Mouse (Mus musculus) spleen, postnatal 10 days (tissue): ENCODE data around the gene Plekhg5.

Experiments
- DNase-seq, 2 experiments: peaks; one replicate each; pipeline ENCODE4 v3.0.0; 2021 to 2022; ENCODE audit warnings: low spot score in 2 of 2

Gene Plekhg5

DNA sequence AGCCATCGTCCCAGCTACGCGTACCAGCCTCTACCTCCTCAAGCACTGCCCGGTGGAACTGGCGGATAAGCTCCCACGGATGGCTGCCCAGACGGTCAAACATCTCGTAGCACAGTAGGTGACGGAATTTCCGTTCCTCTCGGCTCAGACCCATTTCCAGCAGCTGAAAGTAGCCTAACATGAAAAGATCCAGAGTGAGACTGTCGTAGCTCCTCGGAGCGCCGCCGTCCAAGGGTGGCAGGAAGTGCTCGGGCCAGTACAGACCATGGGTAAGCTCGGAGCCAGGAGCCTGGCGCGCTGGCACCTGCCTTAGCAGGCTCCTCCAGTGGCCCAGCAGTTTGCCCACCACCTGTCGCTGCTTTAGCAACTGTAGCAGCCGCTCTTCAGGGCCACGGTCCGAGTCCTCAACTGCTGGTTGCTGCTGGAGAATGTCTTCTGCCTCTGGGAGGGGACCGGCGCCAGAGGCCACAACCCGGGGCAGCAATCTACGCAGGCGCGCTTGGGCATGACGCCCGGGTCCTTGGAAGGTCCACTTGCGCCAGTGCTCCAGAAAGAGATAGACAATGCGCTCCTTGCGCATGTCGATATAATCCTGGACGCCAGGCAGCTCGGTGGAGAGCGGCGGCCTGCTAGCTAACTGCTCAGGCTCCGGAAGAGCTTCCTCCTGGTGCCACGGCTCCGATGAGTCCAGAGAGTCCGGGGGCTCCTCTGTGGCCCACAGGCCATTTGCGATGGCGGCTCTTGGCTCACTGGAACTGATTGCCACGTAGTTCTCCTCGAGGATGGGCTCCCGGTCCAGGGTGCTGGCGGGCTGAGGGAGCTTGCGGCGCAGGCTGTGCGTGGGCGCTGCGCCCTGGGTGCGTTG lies 53.1 kb downstream of the Plekhg5 start:
- no peak for DNase-seq

DNA sequence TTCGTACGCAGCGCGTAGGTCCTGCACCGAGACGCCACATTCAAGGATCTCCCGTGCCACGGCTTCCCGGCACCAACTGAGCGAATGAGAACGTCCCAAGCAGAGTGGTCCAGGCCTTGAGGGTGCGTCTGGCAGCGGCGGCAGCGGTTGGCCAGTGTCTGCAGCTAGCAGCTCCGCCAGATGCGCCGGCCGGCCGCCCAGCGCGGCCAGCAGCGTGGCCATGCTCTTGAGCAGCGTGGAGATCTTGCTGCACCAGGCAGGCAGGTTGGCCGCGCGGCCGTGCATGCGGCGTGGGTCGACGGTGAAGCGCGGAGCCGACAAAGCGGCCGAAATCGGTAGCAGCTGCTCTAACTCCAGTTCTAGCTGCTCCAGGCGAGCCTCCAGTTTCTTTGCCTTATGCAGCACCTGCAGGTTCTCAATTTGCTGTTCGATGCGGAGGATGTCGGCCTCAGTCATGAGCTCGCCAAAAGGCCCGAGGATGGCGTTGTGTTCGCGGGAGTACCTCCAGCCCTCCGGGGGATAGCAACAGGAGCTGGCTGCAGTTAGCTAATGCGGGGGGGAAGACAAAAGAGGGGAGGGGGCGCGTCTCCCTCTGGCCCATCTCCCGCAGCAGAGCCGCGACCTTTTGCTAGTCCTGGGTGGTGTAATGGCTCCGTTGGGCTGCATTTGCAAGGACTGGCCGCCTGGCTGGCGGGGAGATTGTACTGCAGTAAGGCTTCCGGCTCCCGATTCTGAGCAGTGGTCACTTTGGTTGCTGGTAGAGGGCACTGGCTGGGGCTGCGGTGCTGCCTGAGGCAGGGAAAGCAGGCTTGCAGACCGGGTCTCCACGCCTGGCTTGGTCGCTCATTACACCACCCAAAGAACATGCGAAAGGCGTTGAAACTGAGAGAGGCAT lies 54.0 kb downstream of the Plekhg5 start:
- DNase-seq, result no peak

GRCm38 (mm10) chr4:152127884-152128283 lies 55.6 kb downstream of the Plekhg5 start:
- DNase-seq, result no peak

DNA sequence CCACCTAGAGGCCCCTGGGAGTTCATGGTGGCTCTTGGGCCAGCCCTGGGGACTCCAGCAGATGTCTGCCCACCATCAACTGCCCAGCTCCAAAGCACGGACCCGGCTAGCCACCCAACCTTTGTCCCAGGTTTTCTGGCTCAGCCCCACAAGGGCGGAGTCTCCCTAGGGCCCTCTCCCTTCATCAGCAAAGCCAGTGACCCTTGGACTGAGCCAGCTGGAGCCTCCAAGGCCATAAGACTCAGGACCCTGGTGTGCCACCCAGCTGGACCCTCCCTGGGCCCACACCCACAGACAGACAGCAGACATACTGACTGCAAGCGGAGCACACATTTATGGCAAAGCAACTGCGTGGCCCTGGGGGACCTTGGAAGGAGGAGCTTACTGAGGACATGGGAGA lies 56.5 kb downstream of the Plekhg5 start:
- no peak for DNase-seq

DNA sequence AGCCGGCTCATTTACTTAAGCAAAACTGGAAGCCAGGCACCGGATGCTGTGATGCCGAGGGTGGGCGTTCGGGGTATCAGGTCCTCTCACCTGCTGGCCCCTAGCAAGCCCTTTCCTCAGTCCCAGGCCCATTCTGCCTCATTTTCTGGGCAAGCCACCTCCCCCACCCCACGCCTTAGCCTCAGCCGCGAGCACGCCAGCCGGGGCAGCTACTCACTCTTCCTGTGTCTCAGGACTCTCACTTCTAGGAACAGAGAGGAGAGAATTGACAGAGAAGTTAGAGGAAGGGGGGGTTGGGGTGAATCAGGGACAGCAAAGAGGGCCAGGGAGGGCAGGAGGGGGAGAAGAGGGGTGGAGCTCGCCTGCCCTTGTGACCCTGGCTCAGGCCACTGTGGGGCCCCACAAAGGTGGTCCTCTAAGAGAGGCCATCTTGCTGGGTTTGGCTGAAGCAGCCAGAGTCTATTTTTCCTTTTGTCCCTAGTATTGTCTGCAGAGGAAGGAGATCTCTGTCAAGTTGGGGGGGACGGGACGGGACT lies 57.2 kb downstream of the Plekhg5 start:
- no peak for DNase-seq

DNA sequence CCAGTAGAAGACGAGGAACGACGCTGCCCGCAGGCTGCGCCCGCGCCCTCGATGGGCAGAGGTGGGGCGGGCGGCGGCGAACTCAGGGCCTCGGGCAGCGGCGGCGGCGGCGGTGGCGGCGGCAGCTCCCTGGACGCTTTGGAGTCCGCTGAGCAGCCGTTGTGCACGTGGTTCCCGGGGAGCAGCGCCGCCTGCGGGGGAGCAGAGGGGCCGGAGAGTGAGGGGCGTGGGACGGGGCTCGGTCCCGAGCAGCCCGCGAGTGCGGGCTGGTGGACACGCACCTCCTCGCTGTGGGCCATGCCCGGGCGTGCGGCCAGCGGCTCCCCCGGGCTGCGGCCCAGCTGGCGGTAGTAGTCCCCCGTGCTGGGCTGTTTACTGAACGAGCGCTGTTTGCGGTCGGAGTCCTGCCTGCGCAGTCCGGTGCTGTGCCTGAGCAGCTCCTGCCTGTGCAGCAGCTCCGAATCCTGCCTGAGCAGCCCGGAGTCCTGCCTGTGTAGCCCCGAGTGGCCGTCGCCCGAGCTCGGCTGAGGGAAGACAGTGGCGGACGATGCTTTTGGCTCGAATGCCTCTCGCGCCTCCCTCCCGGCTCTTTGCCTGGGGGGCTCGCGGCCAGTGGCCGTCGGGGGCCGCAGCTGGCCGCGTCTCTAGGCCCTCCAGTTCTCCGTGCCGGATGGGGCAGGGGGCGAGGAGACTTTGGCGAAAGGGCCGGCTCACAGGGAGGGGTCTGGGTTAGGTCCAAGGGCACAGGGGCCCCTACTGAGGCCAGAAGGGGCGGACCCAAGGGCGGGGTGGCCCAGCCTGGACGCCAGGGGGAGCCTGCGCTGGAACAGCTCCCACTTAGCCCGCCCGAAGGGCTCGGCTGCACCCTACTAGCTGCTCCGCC lies 58.7 kb downstream of the Plekhg5 start:
- peak in 1 of 2 experiments; percentile 72 for DNase-seq

DNA sequence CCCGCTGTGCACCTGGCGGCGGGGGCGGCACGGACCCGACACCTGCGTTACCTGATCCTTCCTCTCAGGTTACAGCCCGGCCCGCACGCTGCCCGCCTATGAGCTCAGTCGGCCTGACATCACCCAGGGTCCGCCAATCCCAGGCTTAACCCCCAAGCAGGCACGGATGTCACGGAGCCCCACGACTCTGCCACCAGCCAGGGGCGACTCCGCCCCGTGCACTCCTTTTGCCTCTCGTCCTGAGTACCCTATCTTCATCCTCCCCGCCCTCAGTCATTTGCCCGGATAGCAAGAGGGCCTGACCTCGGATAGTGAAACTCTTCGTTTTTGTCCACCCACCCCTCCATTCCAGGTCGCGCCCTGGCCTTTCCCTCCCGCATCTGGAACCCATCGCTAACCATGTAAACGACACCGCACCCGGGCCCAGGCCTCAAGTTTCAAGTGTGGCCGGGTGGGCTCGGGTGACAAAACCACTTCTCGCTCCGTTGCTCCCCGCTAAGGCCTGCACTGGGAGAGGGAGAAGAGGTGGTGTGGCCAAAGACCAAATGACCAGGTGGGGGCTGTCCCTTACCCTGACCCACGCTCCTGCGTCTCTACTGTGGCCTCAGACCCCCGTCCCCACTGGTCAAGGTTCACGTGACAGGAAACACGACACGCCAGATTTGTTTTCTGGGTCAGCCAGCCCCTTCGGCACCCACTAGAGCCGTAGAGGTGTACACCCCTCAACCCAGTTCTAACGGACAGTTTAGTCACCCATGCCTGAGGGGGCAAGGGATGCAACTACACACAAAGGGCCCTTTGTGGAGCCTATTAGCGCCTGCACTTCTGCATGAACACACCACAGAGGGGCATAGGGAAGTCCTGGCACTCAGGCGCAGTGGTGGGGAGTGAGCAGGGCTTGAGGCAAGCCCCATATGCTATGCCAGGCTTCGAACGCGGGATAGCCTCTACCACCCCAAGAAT lies 59.8 kb downstream of the Plekhg5 start:
- no peak for DNase-seq

GRCm38 (mm10) chr4:152132772-152133169 lies 60.5 kb downstream of the Plekhg5 start:
- no peak for DNase-seq

GRCm38 (mm10) chr4:152133213-152133612 lies 60.9 kb downstream of the Plekhg5 start:
- DNase-seq, result no peak

- peak in 1 of 2 experiments; percentile 76 for DNase-seq
Measured at GRCm38 (mm10) chr4:152134507-152134906, 62.2 kb downstream of the Plekhg5 start.

- no peak for DNase-seq
Measured at GRCm38 (mm10) chr4:152135363-152135762, 63.1 kb downstream of the Plekhg5 start.

- DNase-seq, result no peak
Measured at GRCm38 (mm10) chr4:152136112-152136875, 64.0 kb downstream of the Plekhg5 start.

DNA sequence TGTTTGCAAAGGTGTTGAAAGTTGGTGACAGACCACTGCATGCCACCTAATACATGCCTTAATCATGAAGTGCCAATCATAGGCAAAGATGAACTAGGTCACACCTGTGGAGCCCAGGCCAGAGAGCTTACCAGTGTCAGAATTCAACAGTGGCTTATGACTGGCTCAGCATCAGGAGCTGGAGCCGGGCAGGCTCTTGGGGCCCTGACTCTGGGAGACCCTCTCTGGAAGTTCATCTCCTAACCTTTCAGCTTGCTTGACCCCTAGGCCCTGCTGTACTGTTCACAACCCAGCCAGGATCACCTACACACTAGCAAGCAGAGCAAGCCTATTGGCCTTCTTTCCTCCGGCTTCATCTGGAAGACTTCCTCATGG lies 64.6 kb downstream of the Plekhg5 start:
- DNase-seq, result no peak

GRCm38 (mm10) chr4:152138497-152139260 lies 66.4 kb downstream of the Plekhg5 start:
- DNase-seq, result peak; percentile 82 to 94

DNA sequence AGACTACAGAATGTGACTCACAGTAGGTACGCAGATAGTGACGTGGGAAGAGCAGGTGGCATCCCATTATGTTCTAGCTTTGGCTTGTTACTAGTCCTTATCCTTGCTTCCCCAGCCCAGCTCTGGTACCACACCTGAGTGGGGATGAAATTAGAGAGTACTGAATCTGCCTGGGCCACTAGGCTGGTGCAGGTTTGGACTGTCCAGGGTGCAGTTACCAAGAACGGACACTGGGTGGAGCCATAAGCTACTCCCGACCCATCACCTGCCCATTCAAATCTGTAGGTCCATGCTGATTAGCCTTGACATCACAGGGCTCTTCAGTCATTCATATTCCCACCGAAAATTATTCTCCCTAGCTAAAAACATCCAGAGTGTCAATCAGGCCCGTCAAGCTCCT lies 68.1 kb downstream of the Plekhg5 start:
- peak; percentile 51 to 75 for DNase-seq

DNA sequence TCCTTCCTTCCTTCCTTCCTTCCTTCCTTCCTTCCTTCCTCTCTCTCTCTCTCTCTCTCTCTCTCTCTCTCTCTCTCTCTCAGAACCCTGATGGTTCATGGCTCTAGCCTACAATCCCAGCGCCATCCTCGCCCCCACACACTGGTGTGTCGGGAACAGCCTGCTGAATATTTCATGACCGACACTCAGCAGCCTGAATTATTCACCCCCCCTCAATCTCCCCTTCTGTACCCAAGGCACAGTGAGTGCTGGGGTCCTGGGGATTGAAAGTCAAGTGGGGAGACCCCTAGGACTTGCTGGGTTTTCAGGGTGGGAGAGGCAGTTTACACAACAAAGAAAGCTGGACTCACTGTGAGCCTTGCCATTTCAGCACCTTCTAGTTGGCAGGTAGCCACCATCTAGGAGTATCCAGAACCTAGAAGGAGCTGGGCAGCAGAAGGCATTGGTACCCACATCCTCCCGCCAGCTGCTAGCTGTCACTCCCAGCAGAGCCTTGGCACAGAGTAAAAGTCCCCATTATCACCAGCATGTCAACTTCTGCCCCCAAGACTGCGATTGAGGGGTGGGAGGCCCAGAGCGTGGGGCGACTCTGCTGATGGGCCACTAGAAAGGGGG lies 69.3 kb downstream of the Plekhg5 start:
- no peak for DNase-seq

DNA sequence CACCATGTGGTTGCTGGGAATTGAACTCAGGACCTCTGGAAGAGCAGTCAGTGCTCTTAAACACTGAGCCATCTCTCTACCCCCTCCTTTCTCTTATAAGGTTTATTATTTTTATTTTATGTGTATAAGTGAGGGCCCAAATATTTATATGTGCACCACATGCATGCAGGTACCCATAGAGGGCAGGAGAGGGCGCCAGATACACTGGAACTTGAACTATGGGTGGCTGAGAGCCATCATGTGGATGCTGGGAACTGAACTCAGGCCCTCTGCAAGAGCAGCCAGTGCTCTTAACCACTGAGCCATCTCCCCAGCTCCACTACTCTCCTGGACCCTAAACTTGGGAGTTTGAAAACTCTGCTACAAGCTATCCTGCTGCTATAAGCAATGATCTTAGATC lies 71.3 kb downstream of the Plekhg5 start:
- DNase-seq, result no peak

- no peak for DNase-seq
Measured at GRCm38 (mm10) chr4:152145473-152145872, 73.2 kb downstream of the Plekhg5 start.
